8 mouse cellular contexts compared by ENCODE assay signal in genomic region chr12:30911261-30912047, GRCm38 (mm10). TPM values are rescaled to one million over a fixed set of nuclear protein-coding genes. Genes with fewer than 3 reads are reported as not detected.
DNase-seq lines count a peak whose midpoint lies in the region; ATAC-seq and TF ChIP-seq lines count a peak whose summit lies in the region.

Gene Acp1 (minus strand): TSS chr12:30911589.
Gene Sh3yl1 (plus strand): TSS chr12:30911668.

- peak within 1 kb of the TSS; percentile 87 for H3K4me2 ChIP-seq in embryonic facial prominence, embryonic 15.5 days (replicated peaks)
- H3K4me2 ChIP-seq in kidney, embryonic 15.5 days, result peak within 1 kb of the TSS; percentile 86

- WGBS in bone marrow, adult 2 months, result under 1% methylated on average over 52 of the region's 52 CpGs
- WGBS in embryonic facial prominence, embryonic 15.5 days, result under 1% methylated on average over 52 of the region's 52 CpGs
- WGBS in heart, embryonic 10.5 days, result under 1% methylated on average over 52 of the region's 52 CpGs
- under 1% methylated on average over 52 of the region's 52 CpGs for WGBS in kidney, embryonic 15.5 days

- TF ChIP-seq POLR2A in bone marrow, adult 2 months (IDR thresholded peaks at IDR 0.05; ENCODE audit: borderline replicate concordance, control insufficient read depth, low read depth, low read length), result peak; percentile 81

- peak; percentile 99 for ATAC-seq in embryonic facial prominence, embryonic 15.5 days (ENCODE audit: insufficient number of reproducible peaks, low FRiP score, low TSS enrichment, low read depth)
- peak; percentile 97 for ATAC-seq in kidney, embryonic 15.5 days (replicated peaks; ENCODE audit: low FRiP score)
- ATAC-seq in monocyte, adult 5-6 weeks (replicated peaks; ENCODE audit: insufficient number of reproducible peaks, low FRiP score, low TSS enrichment, poor library complexity, severe bottlenecking), result peak; percentile 95

- no peak for TF ChIP-seq CTCF in bone marrow, adult 2 months (IDR thresholded peaks at IDR 0.05; ENCODE audit: control insufficient read depth, insufficient read depth, low read length)

- H3K27ac ChIP-seq in bone marrow, adult 2 months (ENCODE audit: control insufficient read depth, insufficient read depth, low read depth, low read length, poor library complexity), result peak within 1 kb of the TSS; percentile 77
- peak within 1 kb of the TSS; percentile 45 for H3K27ac ChIP-seq in embryonic facial prominence, embryonic 15.5 days (replicated peaks)
- peak within 1 kb of the TSS; percentile 91 for H3K27ac ChIP-seq in heart, embryonic 10.5 days
- peak within 1 kb of the TSS; percentile 88 for H3K27ac ChIP-seq in kidney, embryonic 15.5 days

- H3K36me3 ChIP-seq in embryonic facial prominence, embryonic 15.5 days, result no peaks in the 10 kb centered on the region
- 0 out of 2 replicates have a peak, but pooled peaks cover 3% of the 10 kb centered on the region for H3K36me3 ChIP-seq in heart, embryonic 10.5 days
- peaks cover under 1% of the 10 kb centered on the region; the same call in 1 of the 2 replicates for H3K36me3 ChIP-seq in kidney, embryonic 15.5 days

- H3K27me3 ChIP-seq in embryonic facial prominence, embryonic 15.5 days, result no peaks in the 10 kb centered on the region
- no peaks in the 10 kb centered on the region for H3K27me3 ChIP-seq in heart, embryonic 10.5 days (ENCODE audit: insufficient read depth, poor library complexity, severe bottlenecking)
- no peaks in the 10 kb centered on the region for H3K27me3 ChIP-seq in kidney, embryonic 15.5 days

- H3K4me3 ChIP-seq in bone marrow, adult 2 months (replicated peaks; ENCODE audit: control insufficient read depth, low read depth, low read length), result peak within 1 kb of the TSS; percentile 94
- peak within 1 kb of the TSS; percentile 67 for H3K4me3 ChIP-seq in embryonic facial prominence, embryonic 15.5 days (replicated peaks)
- peak within 1 kb of the TSS; percentile 80 for H3K4me3 ChIP-seq in heart, embryonic 10.5 days
- H3K4me3 ChIP-seq in kidney, embryonic 15.5 days (replicated peaks), result peak within 1 kb of the TSS; percentile 77

- H3K9me3 ChIP-seq in embryonic facial prominence, embryonic 15.5 days (replicated peaks), result no peaks in the 10 kb centered on the region
- no peaks in the 10 kb centered on the region for H3K9me3 ChIP-seq in heart, embryonic 10.5 days
- no peaks in the 10 kb centered on the region for H3K9me3 ChIP-seq in kidney, embryonic 15.5 days (replicated peaks)

- H3K9ac ChIP-seq in embryonic facial prominence, embryonic 15.5 days, result peak within 1 kb of the TSS; percentile 77
- H3K9ac ChIP-seq in kidney, embryonic 15.5 days, result peak within 1 kb of the TSS; percentile 77

- DNase-seq in 416B (ENCODE audit: low read depth) (peak; percentile 87), liver (peak; percentile 98)
- peak; percentile 95 for DNase-seq in heart, embryonic 10.5 days (ENCODE audit: low spot score)
- DNase-seq in spleen, postnatal 4 days (ENCODE audit: low spot score in 2 of 2), result peak; percentile 98 to 99

- peaks cover 1% of the 10 kb centered on the region; the same call in 1 of the 2 replicates for H3K4me1 ChIP-seq in bone marrow, adult 2 months (ENCODE audit: control insufficient read depth, insufficient read depth, low read length)
- H3K4me1 ChIP-seq in embryonic facial prominence, embryonic 15.5 days, result peaks cover 16% of the 10 kb centered on the region
- peaks cover 6% of the 10 kb centered on the region for H3K4me1 ChIP-seq in heart, embryonic 10.5 days
- H3K4me1 ChIP-seq in kidney, embryonic 15.5 days, result peaks cover 19% of the 10 kb centered on the region

RNA-seq across cellular contexts. Expression of gene Acp1, which starts in this region (rescaled TPM):
- polyA plus RNA-seq in bone marrow, adult 2 months (2011; ENCODE audit: insufficient read depth, insufficient read length, low replicate concordance, missing spikeins), result 53.6 and 63.6 TPM in 2 replicates
- 127 and 139 TPM in 2 replicates for polyA plus RNA-seq in embryonic facial prominence, embryonic 15.5 days (2015; fragmentation: Nextera tagmentation; extraction: Ambion mirVana)
- 166 and 176 TPM in 2 replicates for polyA plus RNA-seq in heart, embryonic 10.5 days (2016; fragmentation: Nextera tagmentation; extraction: Ambion mirVana)
- 168 and 188 TPM in 2 replicates for polyA plus RNA-seq in kidney, embryonic 15.5 days (2015; fragmentation: Nextera tagmentation; extraction: Ambion mirVana)
- 32.0 to 42.7 TPM (median 42.3 TPM) in 3 replicates for total RNA-seq in monocyte, adult 5-6 weeks (2017)

RNA-seq across cellular contexts. Expression of gene Sh3yl1, which starts in this region (rescaled TPM):
- polyA plus RNA-seq in bone marrow, adult 2 months (2011; ENCODE audit: insufficient read depth, insufficient read length, low replicate concordance, missing spikeins), result 8.0 and 8.9 TPM in 2 replicates
- polyA plus RNA-seq in embryonic facial prominence, embryonic 15.5 days (2015; fragmentation: Nextera tagmentation; extraction: Ambion mirVana), result 13.4 and 16.8 TPM in 2 replicates
- polyA plus RNA-seq in heart, embryonic 10.5 days (2016; fragmentation: Nextera tagmentation; extraction: Ambion mirVana), result 11.3 and 11.5 TPM in 2 replicates
- 25.2 and 27.5 TPM in 2 replicates for polyA plus RNA-seq in kidney, embryonic 15.5 days (2015; fragmentation: Nextera tagmentation; extraction: Ambion mirVana)
- total RNA-seq in monocyte, adult 5-6 weeks (2017), result 0.39 to 2.3 TPM (median 2.1 TPM) in 3 replicates

Comparison
In these comparisons a context has a peak if more than half of its experiments do, and no peak if none do; other contexts are left out.
1. Peak in every context shown above with its lines: DNase-seq, ATAC-seq, H3K4me3 ChIP-seq and H3K27ac ChIP-seq.